Mouse (Mus musculus) brain, adult 10 weeks (tissue): ENCODE measurements around the gene Slc15a4. TPM values are rescaled to one million over a fixed set of nuclear protein-coding genes. Genes with fewer than 3 reads are reported as not detected.

ENCODE experiments used
- polyA plus RNA-seq: library from polyadenylated mRNA; stranded (reverse); fragments of 350-450 nt; fragmentation: Illumina TruSeq; extraction: RNeasy Lipid Tissue Mini Kit (QIAGEN cat#74804); gene quantifications from one replicate; pipeline ENCODE4 v1.2.3, GENCODE M21; 2015; ENCODE audit warnings: low read depth, low replicate concordance

The Slc15a4 gene
- 50.1 TPM for polyA plus RNA-seq

GRCm38 (mm10) chr5:127632167-127633145, at the start of gene Slc15a4, which contains the start of gene Glt1d1:
Gene Slc15a4 (minus strand): TSS chr5:127632897.
Gene Glt1d1 (plus strand): TSS chr5:127632262.

Other genes with a start within 250 kb of the Slc15a4 start
- gene Glt1d1, start 635 bp downstream of the Slc15a4 start, polyA plus RNA-seq = 20.7 TPM